Mouse (Mus musculus): ENCODE measurements at regions not wholly inside any gene's neighbourhood (a gene's known extent, or its start where the extent isn't known, plus 50 kb on each side); places are given as distances from the start of the nearest gene placed in this dataset.

GRCm38 (mm10) chr6:147947997-147948396, 99.1 kb upstream of the Far2 start:
- TF ChIP-seq CTCF (IDR thresholded peaks at IDR 0.05; ENCODE audit: low read depth, low read length) = no peak
- TF ChIP-seq POLR2A (IDR thresholded peaks at IDR 0.05; ENCODE audit: extremely low read depth, insufficient read depth, low read length) = no peak
